Mouse (Mus musculus): ENCODE data around the gene Mlx.

Mlx gene

GRCm38 (mm10) chr11:101086756-101087681 is at the start of gene Mlx:
Gene Mlx, plus strand, starts transcription at chr11:101087277.
- DNase-seq (ENCODE audit: low spot score), result peak; percentile 86

- DNase-seq (ENCODE audit: low spot score), result no peak
Observed at GRCm38 (mm10) chr11:101037795-101038194, 49.3 kb upstream of the Mlx start.

- DNase-seq (ENCODE audit: low spot score), result no peak
Observed at GRCm38 (mm10) chr11:101045826-101046225, 41.3 kb upstream of the Mlx start.

GRCm38 (mm10) chr11:101046440-101046839 is 40.6 kb upstream of the Mlx start:
- no peak for DNase-seq (ENCODE audit: low spot score)

GRCm38 (mm10) chr11:101047502-101047901 is 39.6 kb upstream of the Mlx start:
- no peak for DNase-seq (ENCODE audit: low spot score)

GRCm38 (mm10) chr11:101050359-101050758 is 36.7 kb upstream of the Mlx start:
- no peak for DNase-seq (ENCODE audit: low spot score)

GRCm38 (mm10) chr11:101051051-101051493 is 36.0 kb upstream of the Mlx start:
- no peak for DNase-seq (ENCODE audit: low spot score)

GRCm38 (mm10) chr11:101051617-101052016 is 35.5 kb upstream of the Mlx start:
- DNase-seq (ENCODE audit: low spot score), result no peak

GRCm38 (mm10) chr11:101052751-101053473 is 34.2 kb upstream of the Mlx start:
- no peak for DNase-seq (ENCODE audit: low spot score)

GRCm38 (mm10) chr11:101053974-101054373 is 33.1 kb upstream of the Mlx start:
- DNase-seq (ENCODE audit: low spot score), result no peak

GRCm38 (mm10) chr11:101055418-101055817 is 31.7 kb upstream of the Mlx start:
- DNase-seq (ENCODE audit: low spot score), result no peak

- peak; percentile 83 for DNase-seq (ENCODE audit: low spot score)
Observed at GRCm38 (mm10) chr11:101056885-101057284, 30.2 kb upstream of the Mlx start.

GRCm38 (mm10) chr11:101057860-101058259 is 29.2 kb upstream of the Mlx start:
- peak; percentile 74 for DNase-seq (ENCODE audit: low spot score)

- no peak for DNase-seq (ENCODE audit: low spot score)
Observed at GRCm38 (mm10) chr11:101058726-101059125, 28.4 kb upstream of the Mlx start.

GRCm38 (mm10) chr11:101059473-101059872 is 27.6 kb upstream of the Mlx start:
- DNase-seq (ENCODE audit: low spot score), result no peak

- DNase-seq (ENCODE audit: low spot score), result peak; percentile 77
Observed at GRCm38 (mm10) chr11:101060126-101060525, 27.0 kb upstream of the Mlx start.

GRCm38 (mm10) chr11:101061049-101061448 is 26.0 kb upstream of the Mlx start:
- no peak for DNase-seq (ENCODE audit: low spot score)

- DNase-seq (ENCODE audit: low spot score), result no peak
Observed at GRCm38 (mm10) chr11:101062165-101062884, 24.8 kb upstream of the Mlx start.

- DNase-seq (ENCODE audit: low spot score), result no peak
Observed at GRCm38 (mm10) chr11:101062971-101063675, 24.0 kb upstream of the Mlx start.

- peak; percentile 90 for DNase-seq (ENCODE audit: low spot score)
Observed at GRCm38 (mm10) chr11:101063676-101064327, 23.3 kb upstream of the Mlx start.

- DNase-seq (ENCODE audit: low spot score), result no peak
Observed at GRCm38 (mm10) chr11:101064462-101064861, 22.6 kb upstream of the Mlx start.
